Mouse (Mus musculus) kidney, postnatal 0 days (tissue): Measurements from ENCODE around the gene Cap1. TPM values are rescaled to one million over a fixed set of nuclear protein-coding genes. Genes with fewer than 3 reads are reported as not detected.
"Not testable (repeated sequence)": the region's sequence is repeated elsewhere in the genome, so short reads cannot be mapped to it uniquely, and the experiment has no call there.

Experiments
- ATAC-seq: fragments of 200-750 bp; cut with Nextera tagmentation; replicated peaks from 2 replicates; pipeline ENCODE4 v1.8.0; 2017; ENCODE audit warnings: low read depth, moderate number of reproducible peaks, moderate TSS enrichment, moderate library complexity; ENCODE audit not compliant: low FRiP score
- DNase-seq: peaks from one replicate; pipeline ENCODE4 v3.0.0-alpha.2; 2016; ENCODE audit warnings: low spot score
- H3K27ac ChIP-seq: fragments of 300-500 bp; sonication (generic); 2 replicates; pipeline ENCODE4 v1.5.1; 2014; ENCODE audit warnings: mild to moderate bottlenecking
- H3K27me3 ChIP-seq: fragments of 300-500 bp; sonication (generic); 2 replicates; pipeline ENCODE4 v1.6.1; 2014; ENCODE audit warnings: low read length, mixed read lengths; ENCODE audit not compliant: insufficient read depth
- H3K36me3 ChIP-seq: fragments of 300-500 bp; sonication (generic); 2 replicates; pipeline ENCODE4 v1.6.1; 2014; ENCODE audit warnings: low read length, mixed read lengths; ENCODE audit not compliant: insufficient read depth
- H3K4me1 ChIP-seq: fragments of 300-500 bp; sonication (generic); replicated peaks from 2 replicates; pipeline ENCODE4 v1.6.1; 2014; ENCODE audit warnings: antibody characterized with exemption, low read length, mixed read lengths; ENCODE audit not compliant: insufficient read depth
- H3K4me2 ChIP-seq: fragments of 300-500 bp; sonication (generic); 2 replicates; pipeline ENCODE4 v1.6.1; 2014; ENCODE audit warnings: mild to moderate bottlenecking, low read length, moderate library complexity, mixed read lengths
- H3K4me3 ChIP-seq: fragments of 300-500 bp; sonication (generic); replicated peaks from 2 replicates; pipeline ENCODE4 v1.5.1; 2014; ENCODE audit warnings: low read depth, low read length
- H3K9ac ChIP-seq: fragments of 300-500 bp; sonication (generic); 2 replicates; pipeline ENCODE4 v1.6.1; 2014; ENCODE audit warnings: low read depth, low read length
- H3K9me3 ChIP-seq: fragments of 300-500 bp; sonication (generic); replicated peaks from 2 replicates; pipeline ENCODE4 v1.6.1; 2016; ENCODE audit warnings: low read length, inconsistent platforms, mixed read lengths
- CTCF ChIP-seq: IDR thresholded peaks from 2 replicates; pipeline ENCODE4 v1.5.1; 2016; ENCODE audit warnings: antibody characterized with exemption, low read depth, mild to moderate bottlenecking, moderate library complexity
- WGBS: fragments of 180-500 bp; shearing (Covaris S2); extraction: QIAGEN DNeasy Blood & Tissue Kit; methylation state at CpG from one replicate; pipeline ENCODE4 v1.1.7; 2014; 5-methylcytosine and 5-hydroxymethylcytosine counted together
- polyA plus RNA-seq: library from polyadenylated mRNA; unstranded; fragments of >200 nt; fragmentation: Nextera tagmentation; extraction: Ambion mirVana; gene quantifications from 2 replicates; pipeline ENCODE4 v1.2.1, GENCODE M21; 2015

The Cap1 gene
- polyA plus RNA-seq, 1 experiment from 2014 or later = 63.7 TPM

GRCm38 (mm10) chr4:122836403-122836775 is 49.5 kb downstream of the Cap1 start:
- H3K4me3 ChIP-seq = peak overlapping the region; percentile 82
- ATAC-seq (peak; percentile 58; the same call in 1 of the 2 replicates), DNase-seq (peak; percentile 2)
- no peaks in the 10 kb centered on the region for H3K9me3 ChIP-seq
- H3K9ac ChIP-seq = peak overlapping the region; percentile 81
- H3K27me3 ChIP-seq = no peaks in the 10 kb centered on the region
- H3K4me1 ChIP-seq = peaks cover 10% of the 10 kb centered on the region; the same call in 1 of the 2 replicates
- 2% methylated on average over 7 of the region's 7 CpGs for WGBS
- no peak for TF ChIP-seq CTCF
- H3K27ac ChIP-seq = peak overlapping the region; percentile 65
- 0 out of 2 replicates have a peak, but pooled peaks cover 2% of the 10 kb centered on the region for H3K36me3 ChIP-seq
- peak overlapping the region; percentile 89 for H3K4me2 ChIP-seq

- Histone ChIP-seq H3K4me2 (peak within 1 kb of the TSS; percentile 89), H3K36me3 (0 out of 2 replicates have a peak, but pooled peaks cover 2% of the 10 kb centered on the region), H3K4me1 (peaks cover 10% of the 10 kb centered on the region; the same call in 1 of the 2 replicates), H3K9ac (peak within 1 kb of the TSS; percentile 81), H3K4me3 (peak within 1 kb of the TSS; percentile 82), H3K27me3 (no peaks in the 10 kb centered on the region), H3K9me3 (no peaks in the 10 kb centered on the region), H3K27ac (peak within 1 kb of the TSS; percentile 65)
- WGBS = 3% methylated on average over 31 of the region's 31 CpGs
- TF ChIP-seq CTCF = peak; percentile 50
- DNase-seq (peak; percentile 95), ATAC-seq (peak; percentile 91)
Observed at GRCm38 (mm10) chr4:122835530-122836402, 50.1 kb downstream of the Cap1 start, which contains the start of gene Ppt1. TSS of gene Ppt1 (plus strand) at chr4:122836242.

- peaks cover 9% of the 10 kb centered on the region; the same call in 1 of the 2 replicates for H3K4me1 ChIP-seq
- WGBS = 17% methylated on average over 1 of the region's 1 CpGs
- no peaks in the 10 kb centered on the region for H3K9me3 ChIP-seq
- H3K27me3 ChIP-seq = no peaks in the 10 kb centered on the region
- DNase-seq (no peak), ATAC-seq (no peak)
- no peak for TF ChIP-seq CTCF
- H3K4me2 ChIP-seq = no peak overlapping the region
- H3K4me3 ChIP-seq = no peak overlapping the region
- no peaks in the 10 kb centered on the region for H3K36me3 ChIP-seq
- H3K9ac ChIP-seq = no peak overlapping the region
- no peak overlapping the region for H3K27ac ChIP-seq
Observed at GRCm38 (mm10) chr4:122831888-122832287, 54.0 kb downstream of the Cap1 start.

- no peak overlapping the region for H3K9ac ChIP-seq
- TF ChIP-seq CTCF = no peak
- 93% methylated on average over 6 of the region's 6 CpGs for WGBS
- no peaks in the 10 kb centered on the region for H3K9me3 ChIP-seq
- no peak for ATAC-seq
- H3K4me3 ChIP-seq = no peak overlapping the region
- no peak overlapping the region for H3K27ac ChIP-seq
- no peaks in the 10 kb centered on the region for H3K27me3 ChIP-seq
- H3K36me3 ChIP-seq = no peaks in the 10 kb centered on the region
- no peak overlapping the region for H3K4me2 ChIP-seq
- no peak for DNase-seq
- no peaks in the 10 kb centered on the region for H3K4me1 ChIP-seq
Observed at GRCm38 (mm10) chr4:122829339-122829738, 56.5 kb downstream of the Cap1 start.

- Histone ChIP-seq H3K9ac (no peak overlapping the region), H3K4me3 (no peak overlapping the region), H3K36me3 (no peaks in the 10 kb centered on the region), H3K4me1 (no peaks in the 10 kb centered on the region), H3K4me2 (no peak overlapping the region), H3K27ac (no peak overlapping the region), H3K27me3 (no peaks in the 10 kb centered on the region), H3K9me3 (no peaks in the 10 kb centered on the region)
- ATAC-seq (no peak), DNase-seq (no peak)
- no peak for TF ChIP-seq CTCF
Observed at GRCm38 (mm10) chr4:122827651-122828050, 58.2 kb downstream of the Cap1 start.

- WGBS = 27% methylated on average over 10 of the region's 10 CpGs
- H3K9me3 ChIP-seq, H3K4me2 ChIP-seq, DNase-seq, ATAC-seq, H3K27ac ChIP-seq, H3K4me1 ChIP-seq, H3K4me3 ChIP-seq, H3K27me3 ChIP-seq, H3K9ac ChIP-seq, H3K36me3 ChIP-seq: not testable (repeated sequence)
Observed at GRCm38 (mm10) chr4:122820941-122821340, 64.9 kb downstream of the Cap1 start.
